Mouse (Mus musculus) liver, postnatal 0 days (tissue): ENCODE measurements around the gene Dusp10.

Experiments
- CTCF ChIP-seq: sonication (generic); IDR thresholded peaks from 2 replicates; pipeline ENCODE4 v1.5.1; 2016; ENCODE audit warnings: antibody characterized with exemption, low read depth
- EP300 ChIP-seq: IDR thresholded peaks from 2 replicates; pipeline ENCODE4 v1.6.1; 2016; ENCODE audit warnings: antibody characterized with exemption, low read depth, mild to moderate bottlenecking

DNA sequence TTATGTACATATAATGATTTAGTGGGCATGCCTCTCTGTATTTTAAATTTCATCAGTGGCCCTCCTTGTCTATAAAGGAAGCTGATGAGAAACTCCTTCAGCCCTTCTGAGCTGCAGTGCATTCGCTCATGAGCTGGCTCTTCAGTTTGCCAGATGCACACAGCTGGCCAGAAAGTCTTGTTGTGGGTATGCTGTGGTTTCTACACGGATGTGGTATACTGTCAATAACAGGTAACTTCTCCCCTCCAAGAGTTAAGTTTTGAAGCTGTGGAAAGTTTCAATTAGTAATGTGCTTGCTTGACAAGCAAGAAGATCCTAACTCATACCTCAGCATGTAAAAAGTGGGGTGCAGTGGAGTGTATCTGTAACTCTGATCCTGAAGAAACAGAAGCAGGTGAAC, 104.9 kb downstream of the Dusp10 start:
- TF ChIP-seq CTCF, result no peak
- no peak for TF ChIP-seq EP300
